Mouse (Mus musculus): ENCODE results near the gene Tcp1. TPM values are rescaled to one million over a fixed set of nuclear protein-coding genes. Genes with fewer than 3 reads are reported as not detected.

Tcp1 gene
- total RNA-seq, 1 experiment from 2014 or later = 206 TPM

Other genes with a start within 250 kb of the Tcp1 start
- 3.9 TPM in 1 of 2 replicates, not detected in the other for gene Slc22a1, start 239.9 kb upstream of the Tcp1 start, total RNA-seq (2021)
- gene Igf2r, start 146.0 kb upstream of the Tcp1 start, total RNA-seq (2021) = 84.5 and 84.9 TPM in 2 replicates
- gene Mas1, start 47.6 kb upstream of the Tcp1 start, total RNA-seq (2021) = not detected in 2 replicates
- not detected in 2 replicates for gene Mrgprh, start 39.7 kb upstream of the Tcp1 start, total RNA-seq (2021)
- gene Pnldc1, start 5.5 kb upstream of the Tcp1 start, total RNA-seq (2021) = 4.8 and 6.0 TPM in 2 replicates
- 63.0 and 72.7 TPM in 2 replicates for gene Mrpl18, start 644 bp downstream of the Tcp1 start, total RNA-seq (2021)
- gene Acat3, start 24.9 kb downstream of the Tcp1 start, total RNA-seq (2021) = 2.0 and 3.1 TPM in 2 replicates
- gene Acat2, start 45.0 kb downstream of the Tcp1 start, total RNA-seq (2021) = 122 and 138 TPM in 2 replicates
- gene Wtap, start 78.5 kb downstream of the Tcp1 start, total RNA-seq (2021) = 60.2 and 67.5 TPM in 2 replicates
- 333 and 383 TPM in 2 replicates for gene Sod2, start 91.1 kb downstream of the Tcp1 start, total RNA-seq (2021)
- 0.49 TPM in 1 of 2 replicates, not detected in the other for gene Gpr31b, start 136.6 kb downstream of the Tcp1 start, total RNA-seq (2021)
- 0.88 TPM in 1 of 2 replicates, not detected in the other for gene Tcp10b, start 145.4 kb downstream of the Tcp1 start, total RNA-seq (2021)
- 1.2 and 1.8 TPM in 2 replicates for gene Unc93a, start 216.1 kb downstream of the Tcp1 start, total RNA-seq (2021)

Measured in adrenal gland, postnatal 25 days (tissue).